Mouse (Mus musculus): ENCODE results near the gene Cant1. TPM values are rescaled to one million over a fixed set of nuclear protein-coding genes. Genes with fewer than 3 reads are reported as not detected.

The Cant1 gene
- total RNA-seq, 2 experiments from 2014 or later = 30.1 to 33.1 TPM

DNA sequence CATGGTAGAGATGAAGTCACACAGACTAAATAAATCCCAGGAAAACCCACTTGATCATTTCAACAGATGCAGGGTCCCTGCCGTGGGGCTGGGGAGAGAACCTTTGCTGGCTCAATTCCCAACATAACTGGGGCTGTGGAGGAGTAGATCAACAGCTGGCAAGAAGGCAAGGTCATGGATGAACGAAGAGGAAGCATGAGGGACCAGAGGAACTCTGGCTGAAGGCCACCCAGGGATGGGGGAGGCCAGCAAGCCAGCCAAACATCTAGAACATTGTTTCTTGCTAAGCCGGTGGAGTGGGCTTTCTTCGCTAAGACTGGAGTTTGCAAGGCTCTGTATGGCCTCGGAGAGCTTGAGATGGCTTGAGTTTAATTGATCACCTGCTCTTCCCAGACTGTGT lies 43.0 kb downstream of the Cant1 start:
- peak in 1 of 2 experiments; percentile 17 for DNase-seq (ENCODE audit: low spot score in 2 of 2)

DNA sequence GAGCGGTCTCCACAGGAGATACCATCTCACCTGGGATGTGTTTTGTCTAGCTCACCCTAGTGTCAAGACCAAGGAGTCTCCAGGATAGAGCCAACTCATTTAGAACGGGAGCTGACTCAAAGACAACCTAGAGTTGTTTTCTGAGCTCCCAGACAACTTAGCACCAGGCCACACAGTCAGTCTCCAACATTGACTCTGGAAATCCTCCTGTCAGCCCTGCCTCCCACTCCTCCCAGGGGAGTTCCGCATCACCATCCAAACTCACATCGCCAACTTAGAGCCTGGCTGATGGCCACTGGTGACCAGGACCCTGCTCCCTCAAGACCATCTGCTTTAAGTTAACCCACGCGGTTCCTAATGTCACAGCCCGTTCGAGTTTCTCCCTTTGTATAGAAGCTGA lies 43.4 kb downstream of the Cant1 start:
- DNase-seq (ENCODE audit: low spot score in 2 of 2) = peak in 1 of 2 experiments; percentile 11

DNA sequence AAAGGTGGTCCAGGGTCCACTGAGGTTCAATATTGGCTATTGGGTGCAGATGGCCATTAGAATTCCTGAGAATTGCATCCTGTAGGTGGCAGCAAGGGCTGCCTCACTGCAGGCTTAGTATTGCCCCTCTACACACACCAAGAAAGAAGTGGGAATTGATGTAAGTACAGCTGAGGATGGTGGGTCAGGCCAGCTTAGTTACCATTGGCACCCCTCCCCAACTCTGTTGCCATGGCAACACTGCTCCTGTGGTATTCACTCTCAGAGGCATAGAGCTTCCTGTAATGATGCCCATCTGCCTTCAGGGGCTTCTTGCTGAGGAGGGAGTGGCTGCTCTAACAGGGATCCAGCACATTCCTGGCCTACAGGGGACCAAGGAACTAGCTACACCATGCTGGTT lies 43.9 kb downstream of the Cant1 start:
- no peak for DNase-seq (ENCODE audit: low spot score in 2 of 2)

DNA sequence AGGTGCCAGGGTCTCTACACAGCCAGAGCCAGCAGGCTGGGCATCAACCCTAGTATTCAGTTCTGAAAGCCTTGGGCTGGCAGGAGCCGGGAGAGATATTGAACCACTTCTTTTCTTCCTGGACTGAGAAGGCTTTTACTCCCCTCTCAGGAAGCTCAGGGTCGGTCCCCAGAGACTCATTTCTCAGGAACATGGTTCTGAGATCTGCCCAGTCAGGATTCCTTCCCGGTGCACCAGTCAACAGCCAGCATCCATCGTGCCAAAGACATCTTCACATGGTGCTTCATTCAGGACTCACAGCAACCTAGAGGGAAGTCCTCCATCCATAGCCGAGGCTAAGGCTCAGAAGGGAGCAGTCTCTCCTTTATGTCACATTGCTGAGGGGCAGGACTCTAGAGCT lies 44.4 kb downstream of the Cant1 start:
- DNase-seq (ENCODE audit: low spot score in 2 of 2) = no peak

DNA sequence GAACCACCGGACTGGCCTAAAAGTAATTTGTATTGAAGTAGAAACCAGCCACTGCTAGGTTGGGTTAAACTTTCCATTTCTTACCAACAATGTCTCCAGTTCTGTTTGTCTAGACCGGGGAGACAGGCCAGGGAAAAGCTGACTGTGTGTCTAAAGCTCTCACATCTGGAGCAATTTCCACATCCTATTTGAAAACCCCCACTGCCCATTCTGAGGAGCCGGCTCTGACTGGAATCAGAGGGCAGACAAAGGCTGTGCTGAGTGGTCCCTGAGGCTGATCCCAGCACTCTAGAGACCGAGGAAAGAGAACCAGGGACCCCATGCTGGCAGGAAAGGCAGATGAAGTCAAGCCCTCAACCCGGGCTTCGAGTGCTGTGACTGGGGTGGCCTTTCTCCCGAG lies 46.2 kb downstream of the Cant1 start:
- peak in 1 of 2 experiments; percentile 3 for DNase-seq (ENCODE audit: low spot score in 2 of 2)

DNA sequence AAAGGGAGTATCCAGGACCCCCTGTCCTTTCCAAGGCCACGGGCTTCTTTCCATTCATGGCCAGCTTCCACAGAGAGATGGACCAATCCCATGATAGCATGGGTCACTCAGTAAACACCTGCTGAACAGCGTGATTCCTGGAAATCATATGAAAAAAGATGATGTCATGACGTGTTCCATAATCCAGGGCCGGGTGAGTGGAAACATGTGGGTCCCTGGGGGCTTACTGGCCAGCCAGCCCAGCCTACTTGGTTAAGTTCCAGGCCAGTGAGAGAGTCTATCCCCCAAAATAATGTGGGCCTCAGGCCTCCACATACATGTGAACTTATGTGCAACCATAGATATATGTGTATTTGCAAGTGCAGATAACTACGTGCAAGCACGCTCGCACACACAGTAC lies 47.0 kb downstream of the Cant1 start:
- peak in 1 of 2 experiments; percentile 14 for DNase-seq (ENCODE audit: low spot score in 2 of 2)

DNA sequence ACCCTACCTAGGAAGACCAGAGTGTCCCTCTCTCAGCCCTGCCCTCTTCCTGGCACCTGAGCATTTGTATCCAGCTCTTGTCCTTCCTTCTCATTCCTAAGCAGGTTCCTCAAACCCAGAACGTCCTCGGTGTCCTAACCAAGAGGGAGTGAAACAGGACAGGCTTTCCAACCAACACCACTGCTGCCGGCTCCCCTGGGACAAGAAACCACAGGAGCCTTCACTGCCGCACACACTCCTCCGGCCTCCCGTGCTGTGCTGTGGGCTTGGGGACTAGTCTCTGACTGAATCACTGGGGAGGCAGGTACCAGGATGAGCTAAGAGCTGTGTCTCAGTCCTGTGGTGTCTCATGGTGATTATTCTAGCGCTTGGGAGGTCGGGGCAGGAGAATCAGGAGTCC lies 49.2 kb downstream of the Cant1 start:
- peak in 1 of 2 experiments; percentile 15 for DNase-seq (ENCODE audit: low spot score in 2 of 2)

DNA sequence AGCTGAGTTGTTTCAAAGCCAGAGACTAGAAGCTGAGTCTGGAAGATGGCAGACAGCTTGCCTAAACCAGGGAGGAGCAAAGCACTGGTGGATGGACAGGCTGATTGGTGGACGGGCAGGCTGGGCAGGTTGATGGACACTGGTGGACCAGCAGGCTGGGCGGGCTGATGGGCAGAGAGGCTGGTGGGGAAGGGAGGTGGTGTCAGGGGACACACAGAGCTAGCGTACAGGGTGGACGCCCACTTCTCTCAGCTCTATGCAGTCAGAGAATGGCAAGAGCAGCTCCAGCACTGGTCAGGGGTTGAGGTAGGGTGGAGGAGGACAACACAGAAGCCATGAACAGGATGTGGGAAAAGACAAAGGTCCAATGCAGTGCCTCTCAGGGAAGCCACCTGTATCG lies 49.6 kb downstream of the Cant1 start:
- DNase-seq (ENCODE audit: low spot score in 2 of 2) = peak in 1 of 2 experiments; percentile 18

DNA sequence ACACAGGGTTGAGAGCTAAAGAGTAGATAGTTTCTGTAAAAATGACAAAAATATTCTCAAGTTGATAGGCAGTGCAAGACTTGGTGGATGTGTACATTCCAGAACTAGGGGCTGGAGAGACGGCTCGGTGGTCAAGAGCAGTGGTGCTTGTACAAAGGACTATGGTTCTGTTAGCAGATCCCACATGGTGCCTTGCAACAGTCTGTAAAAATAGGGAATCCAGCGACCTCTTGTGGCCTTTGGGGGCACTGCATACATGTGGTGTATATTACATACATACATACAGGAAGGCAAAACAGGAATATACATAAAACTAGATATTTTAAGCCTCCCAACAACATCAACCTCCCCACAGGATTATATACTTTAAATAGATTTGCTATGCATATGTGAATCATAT lies 50.6 kb downstream of the Cant1 start:
- DNase-seq (ENCODE audit: low spot score in 2 of 2) = peak in 1 of 2 experiments; percentile 35

DNA sequence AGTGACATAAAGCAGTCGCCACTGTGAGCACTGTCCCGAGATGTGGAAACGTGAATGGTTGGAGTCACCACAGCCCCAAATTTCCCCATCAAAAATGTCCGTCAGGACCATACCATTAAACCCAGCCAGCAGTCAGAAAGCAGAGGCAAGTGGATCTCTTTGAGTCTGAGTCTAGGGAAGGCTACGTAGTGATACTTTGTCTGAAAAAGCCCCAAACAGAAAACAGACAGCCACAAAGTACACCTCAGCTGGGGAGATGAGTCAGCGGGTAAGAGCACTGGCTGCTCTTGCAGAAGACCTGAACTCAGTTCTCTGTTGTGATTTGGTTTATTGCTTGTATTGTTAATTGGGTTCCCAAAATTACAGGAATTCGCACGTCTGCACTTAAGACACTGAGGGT lies 52.3 kb downstream of the Cant1 start:
- peak in 1 of 2 experiments; percentile 8 for DNase-seq (ENCODE audit: low spot score in 2 of 2)

DNA sequence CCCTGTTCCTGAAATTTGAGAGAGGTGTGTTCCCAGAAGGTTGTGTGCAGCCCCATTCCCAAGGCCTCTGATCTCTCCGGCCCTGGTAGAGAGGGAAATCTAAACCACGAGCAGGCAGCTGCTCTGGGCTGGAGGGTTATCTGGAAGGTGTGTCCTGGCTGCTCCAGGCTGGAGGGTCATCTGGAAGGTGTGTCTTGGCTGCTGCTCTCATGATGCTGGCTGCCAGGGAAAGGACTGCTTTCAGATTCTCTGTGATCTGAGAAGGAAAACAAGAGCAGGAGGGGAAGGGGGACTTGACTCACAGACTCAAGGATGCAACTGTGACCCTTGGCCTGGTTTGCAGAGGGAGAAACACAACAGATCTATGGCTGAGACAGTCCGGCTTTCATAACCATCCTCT lies 52.8 kb downstream of the Cant1 start:
- DNase-seq (ENCODE audit: low spot score in 2 of 2) = peak in 1 of 2 experiments; percentile 20

DNA sequence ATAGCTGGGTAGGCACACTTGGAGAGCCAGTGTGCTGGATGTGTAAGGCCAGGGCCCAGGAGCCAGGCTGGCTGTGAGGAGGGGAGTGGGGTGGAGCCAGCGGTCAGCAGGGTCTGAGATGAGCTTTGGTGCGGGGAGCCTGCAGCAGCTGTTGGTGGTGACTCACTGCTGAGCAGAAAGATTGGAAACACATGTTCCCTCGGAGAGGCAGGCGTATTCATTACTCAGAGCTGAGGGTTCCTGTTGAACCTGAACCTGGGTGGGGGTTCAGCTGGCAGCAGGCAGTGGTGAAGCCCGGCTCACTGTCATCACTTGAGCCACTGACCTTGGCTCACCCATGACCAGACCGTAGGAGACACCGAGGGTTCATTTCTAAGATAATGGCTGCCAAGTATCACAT lies 53.7 kb downstream of the Cant1 start:
- DNase-seq (ENCODE audit: low spot score in 2 of 2) = peak in 1 of 2 experiments; percentile 29

DNA sequence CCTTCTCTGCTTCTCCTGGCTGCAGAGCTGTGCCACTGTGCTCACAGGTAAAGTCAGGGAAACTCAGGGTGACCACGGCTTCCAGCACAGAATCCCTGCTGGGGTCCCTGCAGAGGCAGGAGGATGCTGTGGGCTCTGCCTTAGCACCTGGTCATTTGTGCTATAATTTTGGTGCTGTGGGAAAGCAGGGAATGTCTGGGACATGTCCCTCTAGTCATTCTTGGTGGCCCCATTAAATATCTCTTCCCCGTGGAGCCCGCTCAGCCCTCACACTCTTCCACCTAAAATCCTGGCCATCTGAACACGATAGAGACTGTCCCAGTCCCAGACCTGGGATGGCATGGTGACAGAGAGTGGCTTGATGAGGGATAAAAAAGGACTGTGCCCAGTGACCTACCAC lies 54.9 kb downstream of the Cant1 start:
- no peak for DNase-seq (ENCODE audit: low spot score in 2 of 2)

DNA sequence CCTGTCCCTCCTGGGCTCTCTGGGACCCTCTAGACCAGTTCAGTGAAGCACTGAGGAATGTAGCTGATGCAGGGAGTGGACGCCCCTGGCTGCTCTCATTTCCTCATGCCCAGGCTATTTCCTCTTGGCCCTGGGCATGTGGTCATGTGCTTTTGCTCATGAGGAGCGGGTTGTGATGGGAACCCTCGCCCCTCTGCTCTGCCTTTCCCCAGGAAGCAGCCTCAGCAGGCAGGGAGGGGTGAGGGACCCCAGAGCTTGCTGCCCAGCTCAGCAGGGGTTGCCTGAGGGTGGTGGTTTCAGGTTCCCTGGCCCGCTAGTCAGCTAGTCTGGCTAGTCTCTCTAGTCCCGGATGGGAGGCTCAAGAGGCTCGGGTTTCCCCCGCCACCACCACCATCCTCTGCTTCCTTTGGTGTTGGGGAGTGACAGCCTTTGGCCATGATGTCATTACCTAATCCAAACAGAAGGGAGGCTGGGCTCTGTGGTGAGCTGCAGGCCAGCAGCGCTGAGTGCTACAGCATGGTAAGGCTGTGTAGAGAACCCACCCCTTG lies 55.8 kb downstream of the Cant1 start:
- DNase-seq (ENCODE audit: low spot score in 2 of 2) = no peak

DNA sequence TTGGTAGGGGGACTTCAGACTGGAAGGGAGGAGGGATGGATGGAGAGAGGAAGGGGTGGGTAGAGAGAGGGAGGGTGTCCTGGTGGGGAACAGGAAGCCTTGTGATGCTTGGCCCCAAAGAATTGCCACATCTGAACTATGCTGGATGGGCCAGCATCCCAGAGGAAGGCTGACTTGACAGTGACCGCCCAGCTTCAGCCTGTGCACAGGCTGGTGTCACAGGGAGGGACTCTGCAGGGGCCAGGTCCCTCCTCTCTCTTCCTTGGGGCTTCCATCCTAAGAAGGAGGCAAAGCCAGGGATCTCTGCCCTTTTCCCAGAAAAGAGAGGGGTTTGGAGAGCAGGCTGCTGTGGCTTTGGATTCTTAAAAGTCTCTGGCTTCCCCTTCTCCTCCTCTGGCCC lies 56.4 kb downstream of the Cant1 start:
- no peak for DNase-seq (ENCODE audit: low spot score in 2 of 2)

DNA sequence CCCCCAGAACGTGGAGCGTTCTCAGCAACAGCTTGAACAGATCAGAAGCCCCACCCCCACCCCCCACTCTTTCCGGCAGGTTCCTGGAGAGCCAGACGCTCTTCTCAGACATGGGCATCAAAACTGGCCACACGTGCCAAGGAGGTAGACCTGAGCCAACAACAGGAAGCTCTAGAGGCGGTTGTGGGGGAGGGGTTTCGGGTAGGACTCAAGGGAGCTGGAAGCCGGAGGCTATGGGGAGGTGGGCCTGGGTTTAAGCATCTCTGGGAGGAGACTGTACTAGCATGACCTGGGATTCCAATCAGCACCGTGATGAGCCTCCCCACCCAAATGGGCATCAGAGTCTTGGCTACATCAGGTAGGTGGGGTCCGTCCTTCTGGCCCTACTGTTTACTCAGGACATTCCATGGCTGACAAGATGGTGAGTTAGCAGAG lies 58.0 kb downstream of the Cant1 start:
- no peak for DNase-seq (ENCODE audit: low spot score in 2 of 2)

DNA sequence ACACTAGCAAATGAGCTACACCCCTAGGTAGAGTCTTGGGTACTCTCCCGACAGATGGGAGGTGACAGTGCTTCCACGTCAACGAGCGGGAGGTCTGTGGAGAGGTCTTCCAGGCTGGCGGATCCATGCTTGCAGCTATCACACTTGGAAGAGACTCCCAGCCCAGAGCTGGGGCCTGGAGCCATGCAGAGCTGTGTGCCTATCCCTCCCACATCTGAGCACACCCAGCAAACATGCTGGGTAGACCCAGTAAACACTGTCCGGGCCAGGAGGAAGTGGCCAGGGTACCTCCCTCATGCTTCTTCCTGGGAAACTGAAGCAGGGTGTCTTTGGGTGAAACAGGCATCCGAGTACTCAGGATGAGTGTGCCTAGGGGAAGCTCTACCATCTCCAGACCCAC lies 58.4 kb downstream of the Cant1 start:
- no peak for DNase-seq (ENCODE audit: low spot score in 2 of 2)

Other genes starting within 250 kb of the Cant1 start
- 10 to 100 TPM; 29.4 to 32.2 TPM for gene Cyth1, start 170.5 kb downstream of the Cant1 start, total RNA-seq (2021)
- gene Usp36, start 128.8 kb downstream of the Cant1 start, total RNA-seq (2021) = 10 to 100 TPM; 24.5 to 25.5 TPM
- gene Cep295nl, start 76.6 kb downstream of the Cant1 start, total RNA-seq (2021) = under 1 TPM; 0.20 to 0.96 TPM
- gene Timp2, start 63.3 kb downstream of the Cant1 start, total RNA-seq (2021) = 100 to 1,000 TPM in 1 of 2 experiments, 10 to 100 TPM in 1; 95.5 to 246 TPM
- gene Lgals3bp, start 17.0 kb downstream of the Cant1 start, total RNA-seq (2021) = 100 to 1,000 TPM in 1 of 2 experiments, 10 to 100 TPM in 1; 92.6 to 128 TPM
- 10 to 100 TPM; 15.9 to 17.2 TPM for gene C1qtnf1, start 9.1 kb upstream of the Cant1 start, total RNA-seq (2021)
- 10 to 100 TPM in 1 of 2 experiments, 1 to 10 TPM in 1; 7.3 to 12.4 TPM for gene Engase, start 57.7 kb upstream of the Cant1 start, total RNA-seq (2021)

Measured in adrenal gland, adult 18-20 months (tissue).